Mouse (Mus musculus) ES-Bruce4 (cell line): ENCODE data around the gene Arnt2.

Source experiments
- CTCF ChIP-seq: IDR thresholded peaks from one replicate; pipeline ENCODE4 v1.8.1; 2011; ENCODE audit warnings: low read depth, low read length
- EP300 ChIP-seq: IDR thresholded peaks from 2 replicates; pipeline ENCODE4 v1.6.1; 2011; ENCODE audit warnings: low read depth, low read length; ENCODE audit not compliant: insufficient read depth
- POLR2A ChIP-seq: IDR thresholded peaks from one replicate; pipeline ENCODE4 v1.8.1; 2011; ENCODE audit warnings: low read length; ENCODE audit not compliant: insufficient read depth

DNA sequence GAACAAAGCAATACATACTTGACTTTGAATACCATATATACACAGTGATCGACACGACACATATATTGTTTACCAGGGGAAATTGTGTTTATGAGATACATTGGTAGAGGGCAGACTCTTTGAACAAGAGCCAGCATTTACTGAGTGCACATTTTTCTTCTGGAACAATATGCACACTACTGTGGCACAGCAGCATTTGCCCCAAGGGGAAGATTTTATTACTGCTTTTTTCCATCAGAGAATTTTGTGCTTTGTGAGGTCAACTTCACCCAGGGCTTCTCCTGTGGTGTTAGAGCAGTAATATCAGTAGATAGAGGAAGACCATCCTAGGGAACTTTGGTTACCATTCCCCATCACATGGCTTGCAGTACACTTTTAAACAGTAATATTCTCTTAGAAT is 17.2 kb upstream of the Arnt2 start:
- TF ChIP-seq POLR2A (no peak), CTCF (no peak), EP300 (no peak)
